Mouse (Mus musculus): ENCODE data around the gene Bbs2. TPM values are rescaled to one million over a fixed set of nuclear protein-coding genes. Genes with fewer than 3 reads are reported as not detected.

The Bbs2 gene
- 10 to 100 TPM; 10.1 to 15.8 TPM for polyA plus RNA-seq (2017; shearing (Covaris generic))

DNA sequence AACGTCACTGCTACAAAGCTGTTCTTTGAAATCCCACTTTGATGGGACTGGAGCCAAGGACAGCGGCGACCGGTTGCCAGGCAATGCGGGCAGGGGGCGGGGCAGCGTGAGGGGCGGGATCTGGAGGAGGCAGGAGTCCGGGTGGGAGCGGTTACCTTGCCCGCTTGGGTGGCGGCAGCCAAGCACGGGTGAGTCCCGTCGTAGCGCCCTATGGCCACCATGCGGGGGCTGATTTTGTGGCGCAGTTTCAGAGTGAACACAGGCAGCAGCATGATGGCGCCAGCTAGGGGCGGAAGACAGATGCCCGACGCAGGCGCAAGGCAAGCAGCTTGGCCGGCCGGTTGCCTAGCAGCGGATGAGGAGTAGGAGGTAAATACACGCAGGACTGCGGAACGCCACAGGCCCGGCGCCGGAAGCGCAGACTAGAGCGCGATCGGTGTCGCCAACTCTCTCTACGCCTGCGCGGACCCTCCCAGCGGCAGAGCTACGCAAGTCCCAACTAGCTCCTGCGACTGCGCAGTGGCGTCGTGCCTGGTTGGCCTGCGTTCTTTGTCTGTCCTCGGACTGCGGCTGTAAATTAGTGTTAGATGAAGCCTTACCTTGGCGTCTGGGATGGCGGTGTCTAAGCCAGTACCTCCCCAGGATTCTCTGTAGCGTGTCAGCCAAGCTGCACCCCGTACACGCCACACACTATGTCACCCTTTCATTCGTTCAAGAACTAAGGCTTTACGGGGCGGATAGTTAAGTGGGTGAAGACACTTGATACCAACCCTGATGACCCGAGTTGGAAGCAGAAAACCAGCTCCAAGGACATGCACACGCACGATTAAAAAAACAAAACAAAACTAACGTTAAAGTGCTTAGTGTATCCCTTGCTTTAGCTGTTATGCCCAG lies at the start of gene Bbs2:
Bbs2 (minus strand) TSS at position 848 of the 894 bp plus-strand sequence.

DNA sequence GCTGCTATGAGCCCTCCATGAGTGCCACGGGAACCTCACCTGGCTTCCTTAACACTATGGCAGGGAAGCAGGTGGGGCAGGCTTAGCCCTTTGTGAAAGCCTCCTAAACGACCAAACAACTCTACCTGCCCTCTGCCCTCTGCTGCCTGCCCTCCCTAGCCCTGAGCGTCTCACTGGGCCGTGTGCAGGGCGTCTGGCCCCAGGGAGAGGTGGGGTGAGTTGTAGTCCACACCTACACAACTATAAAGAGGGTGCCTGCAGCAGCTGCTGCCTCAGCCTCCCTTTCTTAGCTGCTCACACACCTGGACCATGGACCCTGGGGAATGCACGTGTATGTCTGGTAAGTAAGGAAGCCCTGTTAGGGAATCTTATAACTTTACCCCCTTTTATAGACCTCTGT lies 38.2 kb upstream of the Bbs2 start, which contains the start of gene Mt4:
Mt4 (plus strand) TSS at position 265 of the 400 bp plus-strand sequence.

DNA sequence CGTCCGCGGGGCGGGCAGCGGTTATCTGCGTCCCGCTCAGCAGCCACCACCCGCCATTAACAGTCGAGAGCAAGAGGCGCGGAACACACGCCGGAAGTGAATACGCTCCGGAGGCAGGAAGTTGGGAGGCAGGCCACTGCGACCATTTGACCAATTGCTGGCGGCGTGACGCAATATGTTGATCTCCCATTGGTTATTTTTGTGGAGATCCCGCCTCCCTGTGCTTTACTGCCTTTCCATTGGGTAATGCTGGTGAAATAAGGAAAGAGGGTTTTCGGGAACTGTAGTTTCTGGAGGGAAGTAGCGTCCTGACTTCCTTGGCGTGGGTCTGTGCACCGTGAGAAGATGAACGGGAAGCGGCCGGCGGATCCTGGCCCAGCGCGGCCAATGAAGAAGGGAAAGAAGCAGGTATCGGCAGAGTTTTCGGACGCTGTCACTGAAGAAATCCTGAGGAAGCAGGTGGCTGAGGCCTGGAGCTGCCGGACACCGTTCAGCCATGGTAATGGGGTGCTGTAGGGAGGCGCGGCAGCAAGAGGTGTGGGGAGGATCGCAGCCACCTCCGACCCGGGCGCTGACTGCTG lies 61.7 kb downstream of the Bbs2 start, which contains the start of the genes Nudt21 and Ogfod1:
Nudt21 (minus strand) TSS at position 88 of the 581 bp plus-strand sequence.
Ogfod1 (plus strand) TSS at position 255 of the 581 bp plus-strand sequence.

Other genes starting within 250 kb of the Bbs2 start
- 100 to 1,000 TPM; 131 to 142 TPM for gene Amfr, start 86.1 kb downstream of the Bbs2 start, polyA plus RNA-seq (2017; shearing (Covaris generic))
- 100 to 1,000 TPM in 1 of 2 experiments, 10 to 100 TPM in 1; 87.7 to 102 TPM for gene Nudt21, start 61.9 kb downstream of the Bbs2 start, polyA plus RNA-seq (2017; shearing (Covaris generic))
- 10 to 100 TPM; 14.4 to 15.9 TPM for gene Ogfod1, start 61.7 kb downstream of the Bbs2 start, polyA plus RNA-seq (2017; shearing (Covaris generic))
- gene Mt4, start 38.3 kb upstream of the Bbs2 start, polyA plus RNA-seq (2017; shearing (Covaris generic)): not detected
- under 1 TPM in 1 of 2 experiments, not detected in 1; 0.55 TPM for gene Mt3, start 53.7 kb upstream of the Bbs2 start, polyA plus RNA-seq (2017; shearing (Covaris generic))
- 1 to 10 TPM in 1 of 2 experiments, not detected in 1; 2.2 TPM for gene Mt2, start 73.7 kb upstream of the Bbs2 start, polyA plus RNA-seq (2017; shearing (Covaris generic))
- gene Mt1, start 80.2 kb upstream of the Bbs2 start, polyA plus RNA-seq (2017; shearing (Covaris generic)): 1 to 10 TPM; 3.6 to 9.6 TPM
- 10 to 100 TPM; 37.2 to 37.5 TPM for gene Nup93, start 115.6 kb upstream of the Bbs2 start, polyA plus RNA-seq (2017; shearing (Covaris generic))
- under 1 TPM; 0.35 to 0.38 TPM for gene Slc12a3, start 230.3 kb upstream of the Bbs2 start, polyA plus RNA-seq (2017; shearing (Covaris generic))

Data from inflammation-experienced regulatory T-cells (primary cell).